Mouse (Mus musculus): ENCODE results near the gene Mylk4. TPM values are rescaled to one million over a fixed set of nuclear protein-coding genes. Genes with fewer than 3 reads are reported as not detected.

Gene Mylk4
- polyA plus RNA-seq, 1 experiment from 2014 or later = 0.52 TPM

- Histone ChIP-seq H3K4me3 (replicated peaks) (no peak overlapping the region), H3K9me3 (replicated peaks) (no peaks in the 10 kb centered on the region), H3K27ac (replicated peaks) (no peak overlapping the region), H3K27me3 (replicated peaks) (no peaks in the 10 kb centered on the region), H3K9ac (replicated peaks) (no peak overlapping the region), H3K4me1 (no peaks in the 10 kb centered on the region), H3K36me3 (no peaks in the 10 kb centered on the region), H3K4me2 (no peak overlapping the region)
- 0 out of 2 replicates have a peak, but pooled peaks have one; percentile 17 for ATAC-seq (ENCODE audit: low FRiP score)
- 58% methylated on average over 1 of the region's 1 CpGs for WGBS
Observed at GRCm38 (mm10) chr13:32705315-32705714, 78.4 kb downstream of the Mylk4 start.

GRCm38 (mm10) chr13:32704911-32705310 lies 78.8 kb downstream of the Mylk4 start:
- H3K27me3 ChIP-seq (replicated peaks) = no peaks in the 10 kb centered on the region
- no peaks in the 10 kb centered on the region for H3K9me3 ChIP-seq (replicated peaks)
- no peak overlapping the region for H3K4me2 ChIP-seq
- H3K4me3 ChIP-seq (replicated peaks) = no peak overlapping the region
- no peak overlapping the region for H3K27ac ChIP-seq (replicated peaks)
- no peak overlapping the region for H3K9ac ChIP-seq (replicated peaks)
- 0 out of 2 replicates have a peak, but pooled peaks have one; percentile 11 for ATAC-seq (ENCODE audit: low FRiP score)
- no peaks in the 10 kb centered on the region for H3K36me3 ChIP-seq
- no peaks in the 10 kb centered on the region for H3K4me1 ChIP-seq
- 80% methylated on average over 2 of the region's 2 CpGs for WGBS

GRCm38 (mm10) chr13:32701564-32701963 lies 82.2 kb downstream of the Mylk4 start:
- no peak for ATAC-seq (ENCODE audit: low FRiP score)
- H3K27me3 ChIP-seq (replicated peaks) = no peaks in the 10 kb centered on the region
- H3K9me3 ChIP-seq (replicated peaks) = no peaks in the 10 kb centered on the region
- H3K4me2 ChIP-seq = no peak overlapping the region
- no peaks in the 10 kb centered on the region for H3K36me3 ChIP-seq
- H3K4me3 ChIP-seq (replicated peaks) = no peak overlapping the region
- WGBS = 87% methylated on average over 1 of the region's 1 CpGs
- no peak overlapping the region for H3K9ac ChIP-seq (replicated peaks)
- no peak overlapping the region for H3K27ac ChIP-seq (replicated peaks)
- H3K4me1 ChIP-seq = no peaks in the 10 kb centered on the region

- no peak overlapping the region for H3K4me2 ChIP-seq
- no peak for ATAC-seq (ENCODE audit: low FRiP score)
- no peaks in the 10 kb centered on the region for H3K27me3 ChIP-seq (replicated peaks)
- H3K4me1 ChIP-seq = no peaks in the 10 kb centered on the region
- no peaks in the 10 kb centered on the region for H3K36me3 ChIP-seq
- H3K9ac ChIP-seq (replicated peaks) = no peak overlapping the region
- 89% methylated on average over 1 of the region's 1 CpGs for WGBS
- H3K27ac ChIP-seq (replicated peaks) = no peak overlapping the region
- no peaks in the 10 kb centered on the region for H3K9me3 ChIP-seq (replicated peaks)
- H3K4me3 ChIP-seq (replicated peaks) = no peak overlapping the region
Observed at GRCm38 (mm10) chr13:32699376-32699775, 84.4 kb downstream of the Mylk4 start.

- no peak for ATAC-seq (ENCODE audit: low FRiP score)
- H3K27me3 ChIP-seq (replicated peaks) = no peaks in the 10 kb centered on the region
- H3K9me3 ChIP-seq (replicated peaks) = no peaks in the 10 kb centered on the region
- 97% methylated on average over 3 of the region's 3 CpGs for WGBS
- H3K9ac ChIP-seq (replicated peaks) = no peak overlapping the region
- H3K36me3 ChIP-seq = no peaks in the 10 kb centered on the region
- no peak overlapping the region for H3K4me2 ChIP-seq
- H3K4me1 ChIP-seq = no peaks in the 10 kb centered on the region
- H3K4me3 ChIP-seq (replicated peaks) = no peak overlapping the region
- H3K27ac ChIP-seq (replicated peaks) = no peak overlapping the region
Observed at GRCm38 (mm10) chr13:32698956-32699355, 84.8 kb downstream of the Mylk4 start.

GRCm38 (mm10) chr13:32693886-32694455 lies 89.8 kb downstream of the Mylk4 start:
- Histone ChIP-seq H3K36me3 (no peaks in the 10 kb centered on the region), H3K4me1 (no peaks in the 10 kb centered on the region), H3K27me3 (replicated peaks) (no peaks in the 10 kb centered on the region), H3K27ac (replicated peaks) (no peak overlapping the region), H3K9me3 (replicated peaks) (no peaks in the 10 kb centered on the region), H3K4me3 (replicated peaks) (no peak overlapping the region), H3K9ac (replicated peaks) (no peak overlapping the region), H3K4me2 (no peak overlapping the region)
- no peak for ATAC-seq (ENCODE audit: low FRiP score)
- 92% methylated on average over 6 of the region's 6 CpGs for WGBS

GRCm38 (mm10) chr13:32692563-32692962 lies 91.2 kb downstream of the Mylk4 start:
- H3K27ac ChIP-seq (replicated peaks) = no peak overlapping the region
- no peaks in the 10 kb centered on the region for H3K9me3 ChIP-seq (replicated peaks)
- H3K36me3 ChIP-seq = no peaks in the 10 kb centered on the region
- H3K4me2 ChIP-seq = no peak overlapping the region
- no peak overlapping the region for H3K4me3 ChIP-seq (replicated peaks)
- no peak for ATAC-seq (ENCODE audit: low FRiP score)
- no peaks in the 10 kb centered on the region for H3K4me1 ChIP-seq
- 83% methylated on average over 1 of the region's 1 CpGs for WGBS
- H3K9ac ChIP-seq (replicated peaks) = no peak overlapping the region
- no peaks in the 10 kb centered on the region for H3K27me3 ChIP-seq (replicated peaks)

GRCm38 (mm10) chr13:32690279-32690678 lies 93.5 kb downstream of the Mylk4 start:
- H3K27ac ChIP-seq (replicated peaks) = no peak overlapping the region
- 91% methylated on average over 3 of the region's 3 CpGs for WGBS
- H3K4me3 ChIP-seq (replicated peaks) = no peak overlapping the region
- no peak overlapping the region for H3K4me2 ChIP-seq
- ATAC-seq (ENCODE audit: low FRiP score) = no peak
- H3K4me1 ChIP-seq = no peaks in the 10 kb centered on the region
- H3K36me3 ChIP-seq = no peaks in the 10 kb centered on the region
- H3K9ac ChIP-seq (replicated peaks) = no peak overlapping the region
- no peaks in the 10 kb centered on the region for H3K9me3 ChIP-seq (replicated peaks)
- H3K27me3 ChIP-seq (replicated peaks) = no peaks in the 10 kb centered on the region

- Histone ChIP-seq H3K36me3 (no peaks in the 10 kb centered on the region), H3K4me2 (peak overlapping the region; percentile 38), H3K9me3 (replicated peaks) (no peaks in the 10 kb centered on the region), H3K27ac (replicated peaks) (no peak overlapping the region), H3K9ac (replicated peaks) (no peak overlapping the region), H3K4me1 (peaks cover 3% of the 10 kb centered on the region), H3K27me3 (replicated peaks) (no peaks in the 10 kb centered on the region), H3K4me3 (replicated peaks) (no peak overlapping the region)
- ATAC-seq (ENCODE audit: low FRiP score) = peak; percentile 88
- 40% methylated on average over 12 of the region's 12 CpGs for WGBS
Observed at GRCm38 (mm10) chr13:32680868-32681515, 102.8 kb downstream of the Mylk4 start.

GRCm38 (mm10) chr13:32680121-32680551 lies 103.6 kb downstream of the Mylk4 start:
- WGBS = 85% methylated on average over 12 of the region's 12 CpGs
- no peak overlapping the region for H3K4me2 ChIP-seq
- no peak for ATAC-seq (ENCODE audit: low FRiP score)
- peaks cover 3% of the 10 kb centered on the region for H3K4me1 ChIP-seq
- H3K4me3 ChIP-seq (replicated peaks) = no peak overlapping the region
- H3K9me3 ChIP-seq (replicated peaks) = no peaks in the 10 kb centered on the region
- no peak overlapping the region for H3K27ac ChIP-seq (replicated peaks)
- H3K27me3 ChIP-seq (replicated peaks) = no peaks in the 10 kb centered on the region
- H3K9ac ChIP-seq (replicated peaks) = no peak overlapping the region
- H3K36me3 ChIP-seq = no peaks in the 10 kb centered on the region

- WGBS = 62% methylated on average over 5 of the region's 5 CpGs
- no peaks in the 10 kb centered on the region for H3K27me3 ChIP-seq (replicated peaks)
Observed at GRCm38 (mm10) chr13:32678998-32679397, 104.8 kb downstream of the Mylk4 start.

GRCm38 (mm10) chr13:32670782-32671181 lies 113.0 kb downstream of the Mylk4 start:
- Histone ChIP-seq H3K4me1 (no peaks in the 10 kb centered on the region), H3K27ac (replicated peaks) (no peak overlapping the region), H3K36me3 (no peaks in the 10 kb centered on the region), H3K4me3 (replicated peaks) (no peak overlapping the region), H3K27me3 (replicated peaks) (no peaks in the 10 kb centered on the region), H3K9ac (replicated peaks) (no peak overlapping the region), H3K9me3 (replicated peaks) (no peaks in the 10 kb centered on the region), H3K4me2 (no peak overlapping the region)
- WGBS = 85% methylated on average over 7 of the region's 7 CpGs
- no peak for ATAC-seq (ENCODE audit: low FRiP score)

More at GRCm38 (mm10) chr13:32678998-32679397, 104.8 kb downstream of the Mylk4 start:
- ATAC-seq (ENCODE audit: low FRiP score) = no peak
- Histone ChIP-seq H3K36me3 (no peaks in the 10 kb centered on the region), H3K27ac (replicated peaks) (no peak overlapping the region), H3K4me2 (no peak overlapping the region), H3K4me3 (replicated peaks) (no peak overlapping the region), H3K4me1 (peaks cover 3% of the 10 kb centered on the region), H3K9me3 (replicated peaks) (no peaks in the 10 kb centered on the region), H3K9ac (replicated peaks) (no peak overlapping the region)
